Mouse (Mus musculus) lung, postnatal 4 days (tissue): ENCODE results near the gene Nek10.
"Not testable (repeated sequence)": the region's sequence is repeated elsewhere in the genome, so short reads cannot be mapped to it uniquely, and the experiment has no call there.

Experiments used
- DNase-seq, 2 experiments: peaks; one replicate each; pipeline ENCODE4 v3.0.0; 2021

Nek10 gene

GRCm38 (mm10) chr14:14803115-14803514 lies at the start of gene Nek10:
Nek10 (plus strand) TSS chr14:14803415.
- not testable (repeated sequence) for DNase-seq

DNA sequence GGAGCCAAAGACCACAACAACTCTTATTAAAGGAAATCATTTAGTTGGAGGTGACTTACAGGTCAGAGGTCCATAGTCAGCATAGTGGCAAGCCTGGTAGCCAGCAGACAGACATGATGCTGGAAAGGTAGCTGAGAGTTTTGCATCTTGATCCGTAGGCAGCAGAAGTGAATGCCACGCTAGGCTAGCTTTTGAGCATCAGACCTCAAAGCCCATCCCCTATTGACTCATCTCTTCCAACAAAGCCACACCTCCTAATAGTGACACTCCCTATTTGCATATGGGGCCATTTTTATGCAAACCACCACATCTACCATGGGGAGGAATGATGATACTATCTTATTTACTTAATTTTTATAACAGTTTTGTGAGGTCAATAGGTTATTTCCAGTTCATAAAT lies 22.0 kb upstream of the Nek10 start:
- no peak for DNase-seq

GRCm38 (mm10) chr14:14784223-14784622 lies 19.0 kb upstream of the Nek10 start:
- no peak for DNase-seq

DNA sequence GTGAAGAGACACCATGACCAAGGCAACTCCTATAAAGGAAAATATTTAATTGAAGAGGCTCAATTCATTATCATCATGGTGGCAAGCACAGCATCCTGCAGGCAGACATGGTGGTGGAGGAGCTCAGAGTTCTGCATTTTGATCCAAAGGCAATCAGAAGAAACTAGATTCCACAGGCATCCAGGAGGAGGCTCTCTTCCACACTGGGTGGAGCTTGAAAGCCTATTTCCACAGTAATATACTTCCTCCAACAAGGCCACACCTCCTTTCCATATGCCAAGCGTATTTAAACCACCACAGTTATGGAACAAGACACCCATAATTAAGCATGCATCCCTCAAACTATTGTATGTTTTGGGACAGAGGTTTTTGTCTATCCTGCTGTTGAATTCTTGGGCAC lies 16.2 kb upstream of the Nek10 start:
- no peak for DNase-seq

DNA sequence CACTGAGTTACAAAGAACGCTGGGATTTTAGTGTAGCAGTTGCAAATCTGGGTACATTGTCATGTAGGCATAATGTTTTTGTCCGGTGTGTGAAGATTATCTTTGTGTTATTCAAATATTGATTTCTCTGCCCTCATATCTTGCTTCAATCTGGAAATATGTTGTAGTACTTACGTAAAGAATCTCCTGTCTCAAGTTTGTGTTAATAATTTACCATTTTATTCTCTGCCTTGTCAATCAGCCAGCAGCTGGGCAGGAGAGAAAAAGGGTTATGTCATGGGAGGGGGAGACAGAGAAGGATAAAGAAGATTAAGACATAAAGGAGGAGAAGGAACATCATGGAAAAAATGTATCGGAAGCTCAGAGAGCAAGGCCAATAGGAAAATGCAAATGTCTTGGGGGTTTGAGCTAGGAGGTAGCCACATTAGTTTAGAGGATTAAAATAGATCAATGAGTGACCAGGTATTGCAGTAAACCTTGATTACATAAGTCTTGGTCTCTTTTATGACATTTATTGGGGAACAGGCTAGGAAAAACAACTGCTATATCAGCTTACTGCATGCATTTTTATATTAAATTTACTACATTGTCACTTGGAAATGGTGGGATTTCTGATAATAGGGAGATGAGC lies 13.3 kb upstream of the Nek10 start:
- no peak for DNase-seq

DNA sequence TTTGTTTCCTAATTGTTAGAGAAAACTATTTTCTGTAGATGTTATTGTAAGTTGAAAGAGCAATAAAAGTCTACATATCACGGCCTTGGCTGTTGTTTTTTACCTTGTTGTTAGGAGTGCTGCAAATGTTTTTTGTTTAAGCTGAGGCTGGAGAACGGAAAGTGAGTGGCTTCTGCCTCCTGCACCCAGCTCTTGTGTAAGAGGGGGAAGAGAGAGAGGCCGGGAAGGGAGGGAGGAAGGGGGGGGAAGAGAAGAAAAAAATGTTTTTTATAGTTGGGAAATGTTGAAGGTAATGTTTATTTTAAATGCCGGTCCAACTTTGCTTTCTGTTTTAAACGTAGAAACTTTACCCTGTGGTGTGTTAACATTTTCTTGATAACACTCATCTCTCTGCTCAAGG lies 3.4 kb upstream of the Nek10 start:
- DNase-seq, result no peak

DNA sequence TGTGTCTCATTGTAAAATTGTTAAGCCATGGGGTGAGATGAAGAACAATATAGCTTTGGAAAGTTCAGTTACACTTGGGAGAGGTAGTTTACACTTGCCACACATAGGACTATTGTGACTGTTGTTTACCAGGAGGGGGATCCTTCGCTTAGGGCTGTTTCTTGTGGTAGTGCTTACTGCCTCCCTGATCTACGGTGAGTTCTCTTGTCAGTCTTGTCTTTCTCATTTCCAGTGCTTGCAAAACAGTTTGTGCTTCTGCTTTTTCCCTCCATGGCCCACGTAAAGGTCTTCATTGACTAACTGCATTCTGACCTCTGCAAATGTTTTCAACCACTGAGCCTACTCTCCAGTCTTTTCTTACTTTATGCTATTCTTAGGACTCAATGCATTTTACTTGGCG lies 2.9 kb upstream of the Nek10 start:
- DNase-seq, result no peak

DNA sequence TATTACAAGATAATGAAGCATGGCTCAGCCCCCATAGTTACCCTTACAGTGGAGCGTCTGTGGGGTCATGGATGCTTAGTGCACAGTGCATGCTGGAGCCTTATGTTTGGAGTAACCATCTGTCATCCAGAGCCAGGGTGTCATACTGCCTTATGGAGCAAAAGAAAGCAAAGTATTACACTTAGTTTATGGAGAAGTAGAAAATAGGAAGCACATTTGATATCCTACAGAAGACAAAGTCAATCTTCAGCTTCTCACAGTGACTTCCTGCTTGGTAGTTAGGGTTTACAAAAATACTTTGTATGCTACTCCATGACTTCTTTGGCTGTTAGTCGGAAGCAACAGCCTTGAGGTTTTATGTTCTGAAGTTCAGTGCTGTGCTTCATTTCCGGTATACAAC lies 2.4 kb upstream of the Nek10 start:
- no peak for DNase-seq

DNA sequence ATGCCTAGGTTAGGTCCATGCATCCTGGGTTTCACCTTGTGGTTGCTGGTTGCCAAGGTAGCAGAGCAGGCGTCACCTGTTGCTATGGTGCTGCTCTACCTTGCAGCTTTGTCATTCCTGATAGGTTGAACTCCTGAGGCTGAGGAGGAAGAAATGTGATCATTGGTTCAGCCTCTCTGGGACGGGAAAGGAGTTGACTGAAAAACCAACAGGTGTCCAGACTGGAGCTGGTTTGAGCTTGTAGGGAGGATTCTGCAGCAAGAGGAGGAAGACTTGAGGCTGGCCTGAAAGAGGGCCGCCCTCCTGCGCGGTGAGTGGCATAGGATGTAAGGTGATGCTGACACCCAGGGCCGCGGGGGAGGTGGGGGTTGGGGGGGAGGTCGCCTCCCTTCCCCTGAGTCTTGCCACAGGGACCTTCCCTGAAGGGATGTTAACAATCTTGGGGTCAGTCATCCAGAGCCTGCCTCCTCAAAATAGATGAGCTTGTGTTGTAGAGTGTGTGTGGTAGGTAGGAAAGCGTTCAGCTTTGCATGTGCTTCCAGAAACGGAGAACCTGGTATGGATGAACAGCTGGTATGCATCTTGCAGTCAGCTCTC lies 804 bp downstream of the Nek10 start:
- DNase-seq, result no peak

GRCm38 (mm10) chr14:14804518-14805212 lies 1.4 kb downstream of the Nek10 start:
- no peak for DNase-seq

GRCm38 (mm10) chr14:14832520-14833240 lies 29.5 kb downstream of the Nek10 start:
- DNase-seq, result peak; percentile 54 to 78

DNA sequence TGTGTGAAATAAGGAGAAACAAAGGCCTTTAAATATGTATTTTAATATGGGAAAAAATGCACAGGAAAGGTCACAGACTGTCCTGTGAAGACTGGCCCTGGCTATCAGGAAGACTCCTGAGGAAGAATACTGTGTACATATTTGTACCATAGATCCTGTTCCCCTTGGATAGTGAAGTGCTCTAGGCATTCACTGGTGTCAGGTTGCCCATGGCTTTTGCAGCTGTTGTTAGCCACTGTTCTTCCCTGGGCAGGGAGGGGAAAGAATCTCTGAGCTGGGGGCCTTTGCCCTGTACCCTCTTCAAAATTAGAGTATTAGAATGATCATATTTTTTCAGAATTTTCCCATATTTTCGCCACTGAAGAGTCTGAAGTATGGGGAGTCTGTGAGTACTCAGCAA lies 30.3 kb downstream of the Nek10 start:
- DNase-seq, result no peak

DNA sequence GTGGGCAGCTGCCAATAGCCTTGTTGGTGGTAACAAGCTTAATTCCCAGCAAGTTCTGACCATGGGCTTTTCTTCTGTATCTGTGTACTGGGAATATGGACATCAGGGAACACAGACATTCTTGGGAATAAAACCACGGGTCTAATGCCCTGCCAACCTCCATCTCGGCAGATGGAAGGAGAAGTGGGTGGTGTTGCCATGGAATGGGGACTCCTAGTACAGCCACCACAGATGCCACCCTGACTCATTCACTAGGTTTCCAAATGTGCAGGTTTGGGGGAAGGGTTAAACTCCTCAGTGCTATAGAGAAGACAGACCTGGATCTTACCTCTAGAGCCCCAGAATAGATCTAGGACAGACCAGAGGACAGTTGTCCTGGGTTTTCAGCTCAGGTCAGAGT lies 31.1 kb downstream of the Nek10 start:
- DNase-seq, result no peak

GRCm38 (mm10) chr14:14837627-14838026 lies 34.4 kb downstream of the Nek10 start:
- no peak for DNase-seq

- DNase-seq, result no peak
Measured at GRCm38 (mm10) chr14:14838109-14838508, 34.9 kb downstream of the Nek10 start.

GRCm38 (mm10) chr14:14842734-14843530 lies 39.7 kb downstream of the Nek10 start:
- peak; percentile 30 to 36 for DNase-seq

DNA sequence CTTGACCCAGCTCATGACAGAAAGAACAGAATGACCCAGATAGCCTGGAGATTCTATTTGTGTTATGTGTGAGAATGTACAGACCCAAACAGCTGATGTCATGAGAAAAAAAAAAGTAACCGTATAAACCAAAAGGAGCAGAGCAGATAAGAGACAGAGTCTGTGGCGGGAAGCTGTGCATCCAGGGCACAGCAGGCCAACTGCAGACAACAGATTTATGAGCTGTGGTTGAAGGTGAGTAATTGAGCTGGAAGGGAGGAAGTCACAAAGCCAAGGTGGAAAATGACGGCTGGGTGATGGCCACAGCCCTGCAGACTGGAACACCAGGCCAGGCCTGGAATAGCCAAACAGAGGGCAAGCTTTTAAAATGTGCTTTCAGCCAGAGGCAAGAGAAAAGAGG lies 49.6 kb downstream of the Nek10 start:
- DNase-seq, result no peak

GRCm38 (mm10) chr14:14860331-14860730 lies 57.1 kb downstream of the Nek10 start:
- DNase-seq, result no peak

- DNase-seq, result peak; percentile 74 to 86
Measured at GRCm38 (mm10) chr14:14863690-14864356, 60.6 kb downstream of the Nek10 start.

DNA sequence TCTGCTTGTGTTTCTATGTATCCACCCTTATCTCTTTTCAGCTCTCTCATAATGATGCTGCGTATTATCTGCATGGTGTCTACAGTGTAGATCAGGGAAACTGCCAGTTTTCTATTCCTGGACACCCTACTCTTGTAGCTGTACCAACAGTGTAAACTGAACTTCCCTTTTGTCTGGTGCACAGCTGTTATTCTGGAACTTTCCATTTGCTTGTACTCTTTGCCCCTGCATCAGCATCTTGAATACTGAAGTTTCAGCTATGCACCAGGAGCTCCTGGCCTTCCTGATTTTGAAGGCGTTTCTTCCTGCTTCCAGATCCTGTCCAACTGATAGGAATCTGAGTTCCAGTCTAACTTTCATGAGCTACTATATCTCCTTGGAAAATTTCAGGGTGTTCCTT lies 66.0 kb downstream of the Nek10 start:
- no peak for DNase-seq

DNA sequence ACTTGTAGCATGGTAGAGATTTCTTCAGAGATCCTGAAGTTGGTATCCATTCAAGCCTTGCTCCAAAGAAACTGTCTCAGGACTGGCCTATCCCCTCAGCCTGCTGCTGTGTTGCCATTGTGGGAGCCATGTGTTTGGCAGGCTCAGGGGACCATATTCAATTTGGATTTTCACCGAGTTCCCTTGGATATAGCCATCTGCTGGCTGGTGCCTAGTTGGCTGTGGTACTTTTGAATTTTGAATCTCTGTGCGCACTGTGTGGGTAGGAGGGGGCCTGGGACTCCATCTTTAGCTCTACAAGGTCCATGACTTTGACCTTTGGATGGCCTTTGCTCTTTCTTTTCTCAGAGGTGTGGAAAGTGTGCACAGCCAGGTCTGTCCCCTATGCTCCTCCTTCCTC lies 66.8 kb downstream of the Nek10 start:
- no peak for DNase-seq

GRCm38 (mm10) chr14:14870463-14870862 lies 67.2 kb downstream of the Nek10 start:
- DNase-seq, result peak in 1 of 2 experiments; percentile 4
